In genomic region chr7:130533316-130534260, GRCm38 (mm10) we compare ENCODE assay signal across 8 mouse cellular contexts. TPM values are rescaled to one million over a fixed set of nuclear protein-coding genes. Genes with fewer than 3 reads are reported as not detected.
DNase-seq lines count a peak whose midpoint lies in the region; ATAC-seq and TF ChIP-seq lines count a peak whose summit lies in the region.

No protein-coding gene starts in this region.

- H3K4me1 ChIP-seq in forebrain, embryonic 10.5 days, result peaks cover 5% of the 10 kb centered on the region
- H3K4me1 ChIP-seq in heart, embryonic 14.5 days (ENCODE audit: control insufficient read depth in 2 of 2, insufficient read depth in 2 of 2, low read length in 2 of 2), result peaks cover 2 to 3% of the 10 kb centered on the region in 2 experiments; a peak in 1 of 4 replicates
- 0 out of 2 replicates have a peak, but pooled peaks cover 4% of the 10 kb centered on the region for H3K4me1 ChIP-seq in liver, embryonic 12.5 days
- no peaks in the 10 kb centered on the region for H3K4me1 ChIP-seq in stomach, embryonic 14.5 days (ENCODE audit: control insufficient read depth, insufficient read depth, low read length)

- no peak overlapping the region for H3K4me3 ChIP-seq in forebrain, embryonic 10.5 days
- no peak overlapping the region for H3K4me3 ChIP-seq in heart, embryonic 14.5 days (ENCODE audit: control insufficient read depth in 1 of 2, insufficient read depth in 1 of 2, low read depth in 1 of 2, low read length in 2 of 2)
- H3K4me3 ChIP-seq in liver, embryonic 12.5 days, result no peak overlapping the region
- no peak overlapping the region for H3K4me3 ChIP-seq in stomach, embryonic 14.5 days (ENCODE audit: low read depth, low read length)

- ATAC-seq in heart, embryonic 14.5 days (ENCODE audit: insufficient number of reproducible peaks, insufficient read depth, low FRiP score, low read depth), result peak; percentile 79; the same call in 1 of the 2 replicates
- peak; percentile 78 for ATAC-seq in liver, embryonic 12.5 days
- 0 out of 2 replicates have a peak, but pooled peaks have one; percentile 46 for ATAC-seq in stomach, embryonic 14.5 days (ENCODE audit: insufficient number of reproducible peaks, insufficient read depth, low FRiP score, low read depth)

- H3K36me3 ChIP-seq in forebrain, embryonic 10.5 days (replicated peaks), result peaks cover 97% of the 10 kb centered on the region
- H3K36me3 ChIP-seq in heart, embryonic 14.5 days (ENCODE audit: control insufficient read depth, insufficient read depth, low read length), result peaks cover 90% of the 10 kb centered on the region
- peaks cover 91% of the 10 kb centered on the region for H3K36me3 ChIP-seq in liver, embryonic 12.5 days
- peaks cover 43% of the 10 kb centered on the region for H3K36me3 ChIP-seq in stomach, embryonic 14.5 days (ENCODE audit: control insufficient read depth, insufficient read depth, low read length)

- no peak for TF ChIP-seq POLR2A in brain, embryonic 14.5 days (IDR thresholded peaks at IDR 0.05; ENCODE audit: borderline replicate concordance, extremely low read depth, insufficient read depth, insufficient read length, poor library complexity, severe bottlenecking)

- H3K9me3 ChIP-seq in forebrain, embryonic 10.5 days, result no peaks in the 10 kb centered on the region
- no peaks in the 10 kb centered on the region for H3K9me3 ChIP-seq in heart, embryonic 14.5 days (ENCODE audit: control insufficient read depth, low read length)
- no peaks in the 10 kb centered on the region for H3K9me3 ChIP-seq in liver, embryonic 12.5 days (replicated peaks)
- no peaks in the 10 kb centered on the region for H3K9me3 ChIP-seq in stomach, embryonic 14.5 days (ENCODE audit: control insufficient read depth, low read depth, low read length)

- peak; percentile 81 for DNase-seq in CD4-positive helper T cell, adult 2 months (ENCODE audit: low read depth, low spot score)
- peak; percentile 87 for DNase-seq in brain, embryonic 14.5 days (ENCODE audit: low read depth)
- peak; percentile 87 for DNase-seq in forebrain, embryonic 10.5 days (ENCODE audit: extremely low spot score, low spot score)
- peak; percentile 93 for DNase-seq in kidney, postnatal 10 days
- DNase-seq in natural killer cell, adult 2 months (ENCODE audit: low spot score in 2 of 2), result peak; percentile 77 to 86

- H3K9ac ChIP-seq in heart, embryonic 14.5 days (ENCODE audit: low read length), result no peak overlapping the region
- H3K9ac ChIP-seq in liver, embryonic 12.5 days, result no peak overlapping the region
- H3K9ac ChIP-seq in stomach, embryonic 14.5 days (replicated peaks; ENCODE audit: low read depth, low read length), result no peak overlapping the region

- peak; percentile 98 for TF ChIP-seq CTCF in brain, embryonic 14.5 days (IDR thresholded peaks at IDR 0.05; ENCODE audit: borderline replicate concordance, extremely low read depth, insufficient read depth, insufficient read length)

- H3K27ac ChIP-seq in forebrain, embryonic 10.5 days, result no peak overlapping the region
- H3K27ac ChIP-seq in heart, embryonic 14.5 days (replicated peaks in 1 of 2; ENCODE audit: control insufficient read depth in 1 of 2, insufficient read depth in 1 of 2, low read depth in 2 of 2, low read length in 2 of 2), result peak overlapping the region in 1 of 2 experiments; percentile 12; a peak in 2 of 4 replicates
- no peak overlapping the region for H3K27ac ChIP-seq in liver, embryonic 12.5 days
- H3K27ac ChIP-seq in stomach, embryonic 14.5 days (ENCODE audit: low read length), result no peak overlapping the region

- H3K4me2 ChIP-seq in heart, embryonic 14.5 days (ENCODE audit: low read length), result no peak overlapping the region
- no peak overlapping the region for H3K4me2 ChIP-seq in liver, embryonic 12.5 days
- no peak overlapping the region for H3K4me2 ChIP-seq in stomach, embryonic 14.5 days (replicated peaks; ENCODE audit: low read depth, low read length)

- WGBS in forebrain, embryonic 10.5 days, result 59% methylated on average over 24 of the region's 25 CpGs
- 40% methylated on average over 24 of the region's 25 CpGs for WGBS in heart, embryonic 14.5 days
- WGBS in liver, embryonic 12.5 days (ENCODE audit: insufficient replicate concordance), result 38% methylated on average over 24 of the region's 25 CpGs
- 51% methylated on average over 24 of the region's 25 CpGs for WGBS in stomach, embryonic 14.5 days

- no peaks in the 10 kb centered on the region for H3K27me3 ChIP-seq in forebrain, embryonic 10.5 days (ENCODE audit: poor library complexity, severe bottlenecking)
- no peaks in the 10 kb centered on the region for H3K27me3 ChIP-seq in heart, embryonic 14.5 days (ENCODE audit: control insufficient read depth, insufficient read depth, low read length)
- no peaks in the 10 kb centered on the region for H3K27me3 ChIP-seq in liver, embryonic 12.5 days (replicated peaks)
- no peaks in the 10 kb centered on the region for H3K27me3 ChIP-seq in stomach, embryonic 14.5 days (ENCODE audit: control insufficient read depth, insufficient read depth, low read length)

RNA-seq across cellular contexts. Expression of gene Ate1, which starts 13.4 kb away (rescaled TPM):
- 17.9 and 30.2 TPM in 2 replicates for polyA plus RNA-seq in brain, embryonic 14.5 days (2012; rRNA removed)
- 52.4 and 53.3 TPM in 2 replicates for polyA plus RNA-seq in forebrain, embryonic 10.5 days (2016; fragmentation: Nextera tagmentation; extraction: Ambion mirVana)
- polyA plus RNA-seq in heart, embryonic 14.5 days (2014; fragmentation: Nextera tagmentation; extraction: Ambion mirVana), result 64.2 and 67.3 TPM in 2 replicates
- polyA plus RNA-seq in liver, embryonic 12.5 days (2016; fragmentation: Nextera tagmentation; extraction: Ambion mirVana), result 33.0 and 33.3 TPM in 2 replicates
- polyA plus RNA-seq in stomach, embryonic 14.5 days (2014; fragmentation: Nextera tagmentation; extraction: Ambion mirVana), result 69.9 and 72.8 TPM in 2 replicates

RNA-seq across cellular contexts. Expression of gene Nsmce4a, which starts 39.3 kb away (rescaled TPM):
- 55.8 and 63.4 TPM in 2 replicates for polyA plus RNA-seq in brain, embryonic 14.5 days (2012; rRNA removed)
- 197 and 203 TPM in 2 replicates for polyA plus RNA-seq in forebrain, embryonic 10.5 days (2016; fragmentation: Nextera tagmentation; extraction: Ambion mirVana)
- polyA plus RNA-seq in heart, embryonic 14.5 days (2014; fragmentation: Nextera tagmentation; extraction: Ambion mirVana), result 156 and 160 TPM in 2 replicates
- 139 and 141 TPM in 2 replicates for polyA plus RNA-seq in liver, embryonic 12.5 days (2016; fragmentation: Nextera tagmentation; extraction: Ambion mirVana)
- 173 and 181 TPM in 2 replicates for polyA plus RNA-seq in stomach, embryonic 14.5 days (2014; fragmentation: Nextera tagmentation; extraction: Ambion mirVana)

RNA-seq across cellular contexts. Expression of gene Tacc2, which starts 43.6 kb away (rescaled TPM):
- polyA plus RNA-seq in brain, embryonic 14.5 days (2012; rRNA removed), result 47.5 and 66.9 TPM in 2 replicates
- 38.2 and 40.3 TPM in 2 replicates for polyA plus RNA-seq in forebrain, embryonic 10.5 days (2016; fragmentation: Nextera tagmentation; extraction: Ambion mirVana)
- 55.9 and 56.4 TPM in 2 replicates for polyA plus RNA-seq in heart, embryonic 14.5 days (2014; fragmentation: Nextera tagmentation; extraction: Ambion mirVana)
- 6.2 and 7.2 TPM in 2 replicates for polyA plus RNA-seq in liver, embryonic 12.5 days (2016; fragmentation: Nextera tagmentation; extraction: Ambion mirVana)
- 35.2 TPM in 2 replicates for polyA plus RNA-seq in stomach, embryonic 14.5 days (2014; fragmentation: Nextera tagmentation; extraction: Ambion mirVana)
